Mouse (Mus musculus) midbrain, embryonic 13.5 days (tissue): ENCODE results near the gene 4933415A04Rik. TPM values are rescaled to one million over a fixed set of nuclear protein-coding genes. Genes with fewer than 3 reads are reported as not detected.

Experiments
- ATAC-seq: fragments of 200-750 bp; cut with Nextera tagmentation; 2 replicates; pipeline ENCODE4 v1.8.0; 2017; ENCODE audit warnings: mild to moderate bottlenecking, moderate TSS enrichment, moderate library complexity
- H3K27ac ChIP-seq: fragments of 300-500 bp; sonication (generic); 2 replicates; pipeline ENCODE4 v1.5.1; 2015; ENCODE audit warnings: inconsistent platforms, mild to moderate bottlenecking, moderate library complexity
- H3K27me3 ChIP-seq: fragments of 300-500 bp; sonication (generic); 2 replicates; pipeline ENCODE4 v1.6.1; 2015; ENCODE audit warnings: mild to moderate bottlenecking, inconsistent platforms
- H3K36me3 ChIP-seq: fragments of 300-500 bp; sonication (generic); 2 replicates; pipeline ENCODE4 v1.6.1; 2015; ENCODE audit warnings: mild to moderate bottlenecking, inconsistent platforms
- H3K4me1 ChIP-seq: fragments of 300-500 bp; sonication (generic); replicated peaks from 2 replicates; pipeline ENCODE4 v1.6.1; 2015; ENCODE audit warnings: inconsistent platforms
- H3K4me2 ChIP-seq: fragments of 300-500 bp; sonication (generic); replicated peaks from 2 replicates; pipeline ENCODE4 v1.6.1; 2015; ENCODE audit warnings: moderate library complexity, mild to moderate bottlenecking, inconsistent platforms
- H3K4me3 ChIP-seq: fragments of 300-500 bp; sonication (generic); replicated peaks from 2 replicates; pipeline ENCODE4 v1.5.1; 2015; ENCODE audit warnings: mild to moderate bottlenecking, inconsistent platforms
- H3K9ac ChIP-seq: fragments of 300-500 bp; sonication (generic); replicated peaks from 2 replicates; pipeline ENCODE4 v1.6.1; 2015; ENCODE audit warnings: mild to moderate bottlenecking, inconsistent platforms
- H3K9me3 ChIP-seq: fragments of 300-500 bp; sonication (generic); 2 replicates; pipeline ENCODE4 v1.6.1; 2016; ENCODE audit warnings: mild to moderate bottlenecking, inconsistent platforms
- WGBS: fragments of 180-500 bp; shearing (Covaris S2); methylation state at CpG from one replicate; pipeline ENCODE4 v1.1.7; 2015; 5-methylcytosine and 5-hydroxymethylcytosine counted together
- polyA plus RNA-seq: library from polyadenylated mRNA; unstranded; fragments of >200 nt; fragmentation: Nextera tagmentation; extraction: Ambion mirVana; gene quantifications from 2 replicates; pipeline ENCODE4 v1.2.1, GENCODE M21; 2015

The 4933415A04Rik gene
- polyA plus RNA-seq, 1 experiment from 2014 or later, result 7.2 TPM

DNA sequence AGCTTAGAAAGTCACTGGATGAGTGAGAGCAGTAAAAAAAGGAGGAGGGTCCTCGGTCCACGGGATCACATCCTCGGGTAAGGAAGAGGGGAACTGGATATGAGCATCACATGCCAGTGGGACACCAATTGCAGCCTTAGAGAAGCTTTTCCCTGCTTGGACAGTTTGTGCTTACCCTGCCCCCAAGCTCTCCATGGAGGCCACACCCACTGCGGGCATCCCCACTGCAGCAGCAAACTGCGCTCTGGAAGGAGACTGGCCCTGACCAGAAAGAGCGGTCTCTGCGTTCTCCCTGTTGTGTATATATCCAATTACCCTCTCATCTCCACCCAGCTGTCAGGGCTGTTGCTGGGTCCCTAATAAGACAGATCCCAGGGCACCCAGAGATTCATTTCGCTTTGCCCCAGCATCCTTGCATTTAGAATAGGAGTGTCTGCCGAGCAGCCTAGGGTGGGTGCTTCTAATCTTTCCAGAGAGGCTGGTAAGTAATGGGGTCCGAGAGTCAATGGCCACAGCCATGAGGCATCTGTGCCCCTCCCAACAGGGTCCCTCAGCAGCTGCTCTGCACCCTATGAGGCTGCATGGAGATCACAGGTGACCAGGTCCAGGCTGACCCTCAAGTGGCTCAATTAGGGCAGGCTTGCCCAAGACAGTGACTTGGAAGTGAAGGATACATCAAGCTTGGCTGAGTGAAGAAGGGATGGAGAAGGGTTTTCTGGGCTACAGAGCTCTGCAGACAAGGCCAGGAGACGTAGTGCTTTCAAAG, 8.9 kb upstream of the 4933415A04Rik start:
- ATAC-seq, result no peak
- no peak overlapping the region for H3K4me2 ChIP-seq
- peaks cover 9% of the 10 kb centered on the region for H3K36me3 ChIP-seq
- no peak overlapping the region for H3K27ac ChIP-seq
- WGBS, result 36% methylated on average over 11 of the region's 11 CpGs
- no peak overlapping the region for H3K9ac ChIP-seq
- H3K27me3 ChIP-seq, result no peaks in the 10 kb centered on the region
- peaks cover 27% of the 10 kb centered on the region for H3K4me1 ChIP-seq
- H3K9me3 ChIP-seq, result no peaks in the 10 kb centered on the region
- no peak overlapping the region for H3K4me3 ChIP-seq

DNA sequence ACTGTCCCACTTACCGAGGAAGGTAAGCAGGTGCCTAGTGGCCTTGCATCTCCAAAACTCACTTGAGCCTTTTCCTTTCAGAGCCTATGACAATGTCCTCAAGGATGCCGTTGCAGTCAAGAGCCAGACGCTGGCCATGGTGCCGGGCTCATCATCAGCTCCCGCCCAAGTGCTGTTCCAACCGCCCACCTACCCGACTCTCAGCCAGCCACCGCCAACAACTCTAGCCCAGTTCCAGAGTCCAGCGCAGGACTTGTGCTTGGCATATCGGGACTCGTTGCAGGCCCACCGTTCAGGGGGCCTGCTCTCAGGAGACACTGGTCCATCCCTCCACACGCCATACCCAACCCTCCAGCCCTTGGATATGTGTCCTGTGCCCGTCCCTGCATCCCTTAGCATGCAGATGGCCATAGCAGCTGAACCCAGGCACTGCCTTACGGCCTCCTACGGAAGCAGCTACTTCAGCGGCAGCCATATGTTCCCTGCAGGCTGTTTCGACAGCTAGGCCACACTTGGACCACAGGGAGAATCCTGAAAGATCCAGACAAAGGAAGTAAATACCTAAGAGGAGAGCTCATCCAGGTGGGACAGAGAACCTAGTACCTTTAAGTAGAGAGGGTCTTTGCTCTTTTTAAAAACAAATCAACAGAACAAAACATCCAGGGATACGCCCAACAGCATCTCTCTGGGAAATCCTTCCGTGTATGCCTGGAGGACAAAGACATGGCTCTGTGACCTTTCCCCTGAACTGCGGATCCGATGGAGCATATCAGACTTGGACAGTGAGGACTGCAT, 1.4 kb upstream of the 4933415A04Rik start:
- no peaks in the 10 kb centered on the region for H3K27me3 ChIP-seq
- peaks cover 4% of the 10 kb centered on the region; the same call in 1 of the 2 replicates for H3K4me1 ChIP-seq
- no peaks in the 10 kb centered on the region for H3K9me3 ChIP-seq
- ATAC-seq, result no peak
- WGBS, result 90% methylated on average over 22 of the region's 22 CpGs
- H3K9ac ChIP-seq, result no peak overlapping the region
- no peak overlapping the region for H3K4me3 ChIP-seq
- H3K4me2 ChIP-seq, result no peak overlapping the region
- peak overlapping the region; percentile 12; the same call in 1 of the 2 replicates for H3K27ac ChIP-seq
- H3K36me3 ChIP-seq, result peaks cover 41% of the 10 kb centered on the region

DNA sequence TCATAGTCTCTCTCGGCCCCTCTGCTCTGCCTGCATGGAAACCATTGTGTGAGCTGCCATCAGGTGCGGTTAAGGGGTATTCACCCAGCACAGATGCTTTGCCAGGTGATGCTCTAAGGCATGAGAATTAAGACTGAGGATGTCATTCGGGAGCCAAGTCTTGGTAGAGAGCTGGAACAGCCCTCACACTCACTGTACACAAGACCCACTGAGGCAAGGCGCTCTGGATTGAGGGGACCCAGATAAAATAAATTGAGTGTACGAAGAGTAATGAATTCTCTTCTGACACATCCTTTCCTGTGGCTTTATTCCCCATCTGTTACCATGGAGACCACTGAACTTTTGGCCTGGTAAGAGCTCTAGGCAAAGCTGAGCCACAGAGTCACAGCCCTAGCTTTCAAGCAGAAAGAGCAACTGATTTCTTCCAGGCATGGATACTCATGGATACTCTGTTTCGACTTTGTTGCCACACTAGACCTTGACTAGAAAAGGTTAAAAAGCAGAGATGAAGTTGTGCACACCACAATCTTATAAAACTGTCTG, 2.8 kb downstream of the 4933415A04Rik start:
- 64% methylated on average over 6 of the region's 6 CpGs for WGBS
- H3K4me3 ChIP-seq, result no peak overlapping the region

DNA sequence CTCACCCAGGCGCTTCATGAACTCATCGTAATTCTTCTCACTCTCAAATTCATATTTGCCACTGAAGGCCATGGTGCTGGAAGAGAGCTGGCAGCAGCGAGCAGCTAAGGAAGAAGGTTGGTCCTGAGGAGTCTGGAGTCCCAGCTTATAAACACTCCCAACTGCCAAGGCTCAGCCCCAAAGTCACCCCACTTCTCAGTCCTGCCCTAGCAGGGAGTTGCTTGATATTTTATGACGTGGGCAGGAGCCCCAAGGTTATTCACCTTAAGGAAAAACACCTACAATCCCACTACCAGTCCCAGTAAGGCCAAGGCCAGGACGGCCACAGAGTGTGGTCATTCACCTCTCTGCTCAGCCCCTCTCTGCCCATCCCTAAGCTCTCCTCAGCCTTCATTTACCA, 14.6 kb downstream of the 4933415A04Rik start, which contains the start of gene Fabp6:
Fabp6 (minus strand) TSS at position 101 of the 400 bp plus-strand sequence.
- no peak within 1 kb of the TSS for H3K27ac ChIP-seq
- no peaks in the 10 kb centered on the region for H3K9me3 ChIP-seq
- H3K4me2 ChIP-seq, result no peak within 1 kb of the TSS
- no peak within 1 kb of the TSS for H3K9ac ChIP-seq
- no peaks in the 10 kb centered on the region for H3K4me1 ChIP-seq
- no peak within 1 kb of the TSS for H3K4me3 ChIP-seq
- no peaks in the 10 kb centered on the region for H3K36me3 ChIP-seq
- no peaks in the 10 kb centered on the region for H3K27me3 ChIP-seq
- WGBS, result 93% methylated on average over 5 of the region's 5 CpGs
- no peak for ATAC-seq

More for the DNA sequence above, 2.8 kb downstream of the 4933415A04Rik start:
- Histone ChIP-seq H3K9me3 (no peaks in the 10 kb centered on the region), H3K27me3 (no peaks in the 10 kb centered on the region), H3K27ac (peak overlapping the region; percentile 27; the same call in 1 of the 2 replicates), H3K4me2 (no peak overlapping the region), H3K4me1 (peaks cover 4% of the 10 kb centered on the region; the same call in 1 of the 2 replicates), H3K9ac (no peak overlapping the region), H3K36me3 (peaks cover 23% of the 10 kb centered on the region)
- no peak for ATAC-seq

DNA sequence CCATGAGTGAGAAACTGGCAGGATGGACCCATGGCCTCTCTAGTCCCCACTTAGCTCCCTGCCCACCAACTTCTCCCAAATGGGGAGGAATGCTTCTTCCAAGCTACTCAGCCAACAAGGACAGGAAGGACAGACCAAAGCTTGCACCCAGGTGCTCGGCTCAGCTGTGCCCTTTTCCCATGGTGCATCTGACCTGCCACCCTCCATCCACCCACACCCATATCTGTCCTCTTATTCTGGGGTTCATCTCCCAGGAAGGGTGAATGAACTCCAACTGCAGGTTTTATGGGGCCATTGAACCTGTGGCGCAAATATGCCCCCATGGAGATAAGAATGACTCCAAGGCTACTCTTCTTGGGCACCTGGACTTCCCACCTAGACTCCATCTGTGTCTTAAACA, 17.4 kb downstream of the 4933415A04Rik start:
- no peak for ATAC-seq
- Histone ChIP-seq H3K27me3 (no peaks in the 10 kb centered on the region), H3K9ac (no peak overlapping the region), H3K36me3 (no peaks in the 10 kb centered on the region), H3K4me1 (peaks cover 9% of the 10 kb centered on the region; the same call in 1 of the 2 replicates), H3K9me3 (no peaks in the 10 kb centered on the region), H3K4me2 (no peak overlapping the region), H3K4me3 (no peak overlapping the region), H3K27ac (no peak overlapping the region)
- 92% methylated on average over 2 of the region's 2 CpGs for WGBS

DNA sequence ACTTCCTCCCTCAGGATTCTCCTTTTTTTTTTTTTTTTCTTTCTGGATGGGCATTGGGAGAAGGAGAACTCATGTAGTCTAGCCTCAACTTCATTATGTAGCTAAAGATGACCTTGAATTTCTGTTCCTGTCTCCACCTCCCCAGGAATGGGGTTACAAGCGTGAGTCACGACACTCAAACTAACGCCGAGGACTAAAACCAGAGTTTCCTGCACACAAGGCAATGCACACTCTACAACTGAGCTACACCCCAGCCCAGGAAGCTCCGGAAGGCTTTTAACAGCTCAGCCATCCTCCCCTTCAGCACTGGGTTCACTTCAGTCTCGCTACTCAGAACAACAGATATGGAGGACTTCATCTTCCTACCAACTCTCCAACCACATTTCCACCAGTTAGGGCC, 18.1 kb downstream of the 4933415A04Rik start:
- Histone ChIP-seq H3K9me3 (no peaks in the 10 kb centered on the region), H3K27me3 (no peaks in the 10 kb centered on the region), H3K4me3 (no peak overlapping the region), H3K27ac (no peak overlapping the region), H3K4me1 (peaks cover 9% of the 10 kb centered on the region; the same call in 1 of the 2 replicates), H3K4me2 (no peak overlapping the region), H3K9ac (no peak overlapping the region), H3K36me3 (no peaks in the 10 kb centered on the region)
- WGBS, result 92% methylated on average over 6 of the region's 6 CpGs
- ATAC-seq, result no peak

DNA sequence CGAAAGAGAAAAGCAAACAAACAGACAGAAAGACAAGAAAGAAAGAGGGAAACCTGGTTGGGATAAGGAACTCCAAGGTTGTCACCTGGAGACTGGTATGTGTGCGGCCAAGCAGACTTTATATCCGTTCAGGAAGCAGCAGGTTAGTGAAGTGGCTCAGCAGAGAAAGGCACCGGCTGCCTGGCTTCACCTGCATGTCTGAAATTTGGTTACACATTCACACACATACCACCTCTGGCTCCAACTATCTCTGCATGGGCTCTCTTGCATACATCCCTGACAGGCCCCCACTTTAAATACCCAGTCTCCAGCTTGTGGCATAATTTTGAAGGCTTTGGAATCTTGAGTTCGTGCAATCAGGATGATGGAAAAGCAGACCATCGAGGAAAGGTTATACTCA, 19.0 kb downstream of the 4933415A04Rik start:
- H3K4me2 ChIP-seq, result no peak overlapping the region
- no peak for ATAC-seq
- no peaks in the 10 kb centered on the region for H3K36me3 ChIP-seq
- 90% methylated on average over 6 of the region's 6 CpGs for WGBS
- H3K27me3 ChIP-seq, result no peaks in the 10 kb centered on the region
- H3K27ac ChIP-seq, result no peak overlapping the region
- H3K9me3 ChIP-seq, result no peaks in the 10 kb centered on the region
- H3K4me3 ChIP-seq, result no peak overlapping the region
- no peak overlapping the region for H3K9ac ChIP-seq
- H3K4me1 ChIP-seq, result peaks cover 9% of the 10 kb centered on the region; the same call in 1 of the 2 replicates

DNA sequence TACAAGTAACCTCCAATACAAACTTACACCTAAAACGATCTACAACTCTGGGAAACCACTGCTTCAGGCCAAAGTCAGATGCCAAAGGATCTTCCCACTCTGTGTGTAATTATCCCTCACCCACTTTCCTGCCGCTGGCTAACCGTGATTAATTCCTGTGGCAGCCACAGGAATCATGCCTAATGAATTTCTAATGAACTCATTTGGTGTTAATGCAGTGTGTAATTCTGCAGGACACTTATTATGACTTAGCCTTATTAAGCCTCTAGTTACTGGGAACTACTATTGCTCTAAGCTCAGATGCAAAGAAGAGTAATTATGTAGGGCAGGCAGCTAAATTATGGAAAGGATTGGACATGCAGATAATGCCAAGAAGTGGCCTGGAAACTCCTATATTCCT, 21.6 kb downstream of the 4933415A04Rik start:
- H3K27ac ChIP-seq, result no peak overlapping the region
- 38% methylated on average over 3 of the region's 3 CpGs for WGBS

DNA sequence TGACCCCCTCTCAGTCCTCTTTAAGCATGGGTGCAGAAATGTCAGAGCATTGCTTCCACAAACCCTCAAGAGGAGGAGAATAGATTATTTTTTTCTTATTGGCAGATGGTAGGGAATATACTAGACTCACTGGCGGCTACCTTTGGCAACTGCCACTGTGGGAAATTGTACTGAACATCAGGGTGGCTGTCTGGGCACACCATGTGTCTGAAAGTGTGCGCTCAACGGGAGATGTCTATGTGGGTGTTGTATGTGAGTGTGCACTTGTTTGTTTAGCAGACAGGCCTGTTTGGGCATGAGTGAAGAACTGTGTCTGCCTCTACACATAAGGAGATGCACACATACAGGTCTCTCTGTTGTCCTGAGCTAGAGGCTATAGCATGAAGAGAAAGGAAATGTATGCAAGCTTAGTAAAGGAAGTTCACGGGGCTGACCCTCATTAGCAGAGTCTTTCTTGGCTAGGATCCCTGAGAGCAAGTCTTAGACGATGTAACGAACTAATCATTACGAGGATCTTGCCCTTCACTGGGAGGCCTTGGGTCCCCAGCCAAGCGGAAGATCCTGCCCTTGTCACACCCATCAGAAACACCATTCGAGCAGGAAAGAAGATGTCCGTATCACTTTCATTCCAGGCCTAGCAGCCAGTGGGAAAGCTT, 23.3 kb downstream of the 4933415A04Rik start:
- 68% methylated on average over 10 of the region's 10 CpGs for WGBS
- no peak for ATAC-seq

More for the DNA sequence above, 21.6 kb downstream of the 4933415A04Rik start:
- H3K4me3 ChIP-seq, result no peak overlapping the region
- H3K4me1 ChIP-seq, result peaks cover 15% of the 10 kb centered on the region; the same call in 1 of the 2 replicates
- no peak for ATAC-seq
- H3K9me3 ChIP-seq, result no peaks in the 10 kb centered on the region
- no peaks in the 10 kb centered on the region for H3K36me3 ChIP-seq
- no peaks in the 10 kb centered on the region for H3K27me3 ChIP-seq
- no peak overlapping the region for H3K4me2 ChIP-seq
- H3K9ac ChIP-seq, result no peak overlapping the region

DNA sequence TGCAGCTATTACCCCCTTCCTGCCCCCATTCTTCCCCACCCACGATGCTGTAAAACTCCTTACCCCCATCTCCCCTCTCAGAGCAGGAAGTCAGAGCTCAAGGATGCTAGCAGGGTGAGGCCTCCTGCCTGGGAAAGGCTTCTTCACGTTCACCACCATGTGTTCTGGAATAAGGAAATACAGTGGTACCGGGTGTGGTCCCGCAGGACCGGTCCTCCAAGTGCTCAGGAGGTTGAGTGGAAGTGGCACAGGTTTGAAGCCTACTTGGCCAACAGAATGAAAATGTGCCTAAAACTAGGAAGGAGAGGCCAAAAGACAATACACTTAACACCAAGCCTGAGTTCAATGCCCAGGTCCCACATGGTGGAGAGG, 23.8 kb downstream of the 4933415A04Rik start:
- H3K4me1 ChIP-seq, result peaks cover 15% of the 10 kb centered on the region; the same call in 1 of the 2 replicates
- no peak overlapping the region for H3K27ac ChIP-seq
- H3K4me2 ChIP-seq, result no peak overlapping the region
- H3K4me3 ChIP-seq, result no peak overlapping the region
- H3K36me3 ChIP-seq, result no peaks in the 10 kb centered on the region
- 85% methylated on average over 5 of the region's 5 CpGs for WGBS
- H3K27me3 ChIP-seq, result no peaks in the 10 kb centered on the region
- H3K9ac ChIP-seq, result no peak overlapping the region
- no peak for ATAC-seq
- no peaks in the 10 kb centered on the region for H3K9me3 ChIP-seq

More for the DNA sequence above, 23.3 kb downstream of the 4933415A04Rik start:
- H3K4me3 ChIP-seq, result no peak overlapping the region
- H3K9ac ChIP-seq, result no peak overlapping the region
- no peaks in the 10 kb centered on the region for H3K27me3 ChIP-seq
- H3K27ac ChIP-seq, result no peak overlapping the region
- H3K4me2 ChIP-seq, result no peak overlapping the region
- H3K4me1 ChIP-seq, result peaks cover 15% of the 10 kb centered on the region; the same call in 1 of the 2 replicates
- H3K9me3 ChIP-seq, result no peaks in the 10 kb centered on the region
- no peaks in the 10 kb centered on the region for H3K36me3 ChIP-seq

DNA sequence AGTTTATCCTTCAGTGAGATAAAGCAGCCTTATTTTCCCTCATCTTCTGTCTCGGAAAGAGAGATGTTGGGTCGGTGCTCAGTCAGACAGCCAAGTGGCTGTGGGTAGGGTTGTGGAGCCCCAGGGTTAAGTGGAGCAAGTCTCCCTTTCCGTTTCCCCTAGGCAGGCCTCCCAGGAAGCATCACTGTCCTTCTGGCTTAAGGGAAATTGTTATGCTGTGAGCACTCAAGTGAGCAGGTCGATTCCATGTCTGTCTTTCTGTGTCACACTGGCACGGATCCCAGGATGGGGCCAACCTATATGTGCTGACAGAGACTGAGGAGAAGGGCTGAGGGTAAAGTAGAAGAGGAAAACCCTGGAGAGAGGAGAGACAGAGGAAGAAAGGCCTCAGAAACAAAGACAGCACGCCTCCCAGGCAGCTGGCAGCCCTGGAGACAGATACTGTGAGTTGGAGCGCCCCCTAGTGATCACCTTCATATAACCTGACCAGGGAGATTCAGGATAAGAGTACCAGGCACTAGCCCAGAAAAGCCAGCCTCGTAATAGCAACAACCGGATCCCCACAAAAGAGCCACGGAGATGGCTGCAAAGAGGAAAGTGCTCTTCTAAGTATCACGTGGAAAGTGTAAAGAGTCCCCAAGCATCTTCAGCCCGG, 26.1 kb downstream of the 4933415A04Rik start:
- 23% methylated on average over 12 of the region's 12 CpGs for WGBS
- H3K27me3 ChIP-seq, result no peaks in the 10 kb centered on the region
- no peaks in the 10 kb centered on the region for H3K9me3 ChIP-seq
- peak overlapping the region; percentile 74 for H3K27ac ChIP-seq
- ATAC-seq, result peak; percentile 77
- no peaks in the 10 kb centered on the region for H3K36me3 ChIP-seq
- no peak overlapping the region for H3K4me2 ChIP-seq
- H3K4me1 ChIP-seq, result peaks cover 23% of the 10 kb centered on the region
- peak overlapping the region; percentile 11; the same call in 1 of the 2 replicates for H3K9ac ChIP-seq
- no peak overlapping the region for H3K4me3 ChIP-seq
